Mouse (Mus musculus): Measurements from ENCODE around the gene Acox2.

DNA sequence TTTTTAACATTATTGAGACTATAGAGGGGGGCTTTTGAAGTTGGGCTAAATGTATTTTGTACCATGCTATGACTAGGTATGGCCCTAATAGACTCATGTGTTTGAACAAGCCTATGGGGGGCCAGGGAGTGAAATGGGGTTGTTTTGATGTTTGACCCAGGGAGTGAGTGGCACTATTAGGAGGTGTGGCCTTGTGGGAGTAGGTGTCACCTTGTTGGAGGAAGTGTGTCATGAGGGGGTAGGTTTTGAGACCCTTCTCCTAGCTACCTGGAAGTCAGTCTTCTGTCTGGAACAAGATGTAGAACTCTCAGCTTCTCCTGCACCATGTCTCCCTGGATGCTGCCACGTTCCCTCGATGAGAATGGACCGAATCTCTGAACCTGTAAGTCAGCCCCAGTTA is 68.6 kb downstream of the Acox2 start:
- TF ChIP-seq POLR2A (IDR thresholded peaks at IDR 0.05; ENCODE audit: borderline replicate concordance, low read depth, low read length) (no peak), CTCF (IDR thresholded peaks at IDR 0.05; ENCODE audit: low read depth, low read length) (no peak)
